Mouse (Mus musculus): Measurements from ENCODE around the gene H2-Aa. TPM values are rescaled to one million over a fixed set of nuclear protein-coding genes. Genes with fewer than 3 reads are reported as not detected.

The H2-Aa gene
- polyA plus RNA-seq, 1 experiment = 181 TPM

DNA sequence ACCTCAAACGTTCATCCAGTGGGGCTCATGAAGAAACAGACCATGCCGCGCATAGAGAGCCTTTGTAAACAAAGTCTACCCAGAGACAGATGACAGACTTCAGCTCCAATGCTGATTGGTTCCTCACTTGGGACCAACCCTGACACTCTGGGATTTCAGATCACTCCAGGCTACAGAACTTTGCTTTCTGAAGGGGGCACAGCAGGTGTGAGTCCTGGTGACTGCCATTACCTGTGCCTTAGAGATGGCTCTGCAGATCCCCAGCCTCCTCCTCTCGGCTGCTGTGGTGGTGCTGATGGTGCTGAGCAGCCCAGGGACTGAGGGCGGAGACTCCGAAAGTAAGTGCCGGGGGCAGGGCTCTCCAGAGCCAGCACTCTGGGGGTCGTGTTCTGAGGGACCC, 24.6 kb downstream of the H2-Aa start:
- H3K27ac ChIP-seq (replicated peaks; ENCODE audit: low read depth, low read length) = 0 out of 2 replicates have a peak overlapping the region, but pooled peaks have one; percentile 11

DNA sequence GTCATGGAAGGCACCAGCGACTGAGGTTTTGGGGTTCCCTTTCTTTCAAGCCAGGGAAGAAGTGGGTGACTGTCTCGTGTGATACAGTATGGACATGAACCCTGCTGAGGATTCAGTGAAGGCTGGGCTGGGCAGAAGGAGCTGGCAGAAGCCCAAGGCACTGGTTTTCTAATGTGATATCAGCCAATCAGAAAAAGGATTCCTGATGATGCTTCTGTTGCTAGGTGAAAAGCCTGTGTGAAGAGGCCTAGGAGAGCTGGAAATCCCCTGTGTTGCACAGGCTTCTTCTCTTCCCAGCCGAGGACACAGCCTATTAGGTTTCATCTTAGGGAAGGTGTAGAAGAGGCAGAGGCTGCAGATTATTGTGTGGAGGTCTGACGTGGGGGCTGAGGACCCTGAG, 26.1 kb downstream of the H2-Aa start:
- H3K27ac ChIP-seq (replicated peaks; ENCODE audit: low read depth, low read length) = peak overlapping the region; percentile 71
- no peaks in the 10 kb centered on the region for H3K4me1 ChIP-seq (ENCODE audit: control insufficient read depth, insufficient read depth, insufficient read length, low read length)
- H3K4me3 ChIP-seq (ENCODE audit: insufficient read depth, low read depth, low read length) = no peak overlapping the region

More for the DNA sequence above, 24.6 kb downstream of the H2-Aa start:
- H3K4me1 ChIP-seq (ENCODE audit: control insufficient read depth, insufficient read depth, insufficient read length, low read length) = no peaks in the 10 kb centered on the region
- peak overlapping the region; percentile 60 for H3K4me3 ChIP-seq (ENCODE audit: insufficient read depth, low read depth, low read length)

DNA sequence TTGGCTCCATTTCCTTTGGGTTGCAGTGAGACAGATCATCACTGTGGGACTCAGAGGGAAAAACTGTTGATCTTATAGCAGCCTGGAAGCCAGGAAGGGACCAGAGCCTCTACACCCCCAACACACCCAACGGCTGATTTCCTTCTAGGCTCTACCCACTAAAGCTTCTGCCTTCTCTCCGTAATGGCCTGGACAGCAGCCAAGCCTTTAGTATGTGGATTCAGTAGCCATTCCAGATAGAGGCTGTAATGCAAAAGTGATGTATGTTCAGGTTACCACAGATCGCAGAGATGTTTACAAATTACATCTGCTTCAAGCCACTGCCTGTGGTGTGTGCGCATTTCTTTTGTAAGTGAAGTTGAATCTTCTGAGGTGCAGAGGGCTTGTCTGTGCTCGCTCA, 27.1 kb downstream of the H2-Aa start:
- no peak overlapping the region for H3K4me3 ChIP-seq (ENCODE audit: insufficient read depth, low read depth, low read length)
- H3K4me1 ChIP-seq (ENCODE audit: control insufficient read depth, insufficient read depth, insufficient read length, low read length) = no peaks in the 10 kb centered on the region
- H3K27ac ChIP-seq (replicated peaks; ENCODE audit: low read depth, low read length) = no peak overlapping the region

DNA sequence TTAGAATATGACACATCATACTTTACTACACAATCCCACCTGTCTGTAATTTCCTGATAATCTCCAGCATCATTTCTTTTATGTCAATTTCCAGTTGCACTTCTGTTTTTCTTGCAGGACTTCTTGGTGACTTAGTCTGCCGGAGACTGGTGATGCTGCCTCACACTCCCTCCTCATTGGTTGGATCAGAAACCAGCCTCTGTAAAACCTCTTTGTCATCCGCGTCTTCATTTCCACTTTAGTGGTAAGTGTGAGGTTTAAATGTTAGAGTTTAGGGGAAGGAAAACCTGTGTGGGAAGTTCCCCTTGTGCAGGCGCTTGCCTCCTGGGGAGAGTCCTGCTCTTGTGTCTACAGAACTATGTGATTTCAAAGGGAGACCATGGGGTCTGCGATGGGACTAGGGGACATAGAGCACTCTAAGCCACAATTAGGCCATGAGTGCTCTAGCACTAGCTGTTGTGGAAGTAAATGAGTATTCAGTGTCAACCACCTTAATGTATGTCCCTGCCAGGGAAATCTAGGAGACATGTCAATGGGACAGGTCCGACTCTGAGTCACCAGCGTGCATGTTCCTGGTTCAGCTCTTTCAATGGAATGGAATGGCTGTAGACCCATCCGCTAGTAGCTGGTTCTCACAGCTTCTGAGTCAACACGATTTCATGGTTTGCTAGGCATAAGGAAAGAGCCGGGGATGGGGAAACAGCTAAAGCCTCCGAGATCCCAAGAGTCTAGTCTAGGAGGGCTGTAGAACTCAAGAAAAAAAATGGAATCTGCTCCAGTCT, 29.8 kb downstream of the H2-Aa start, which contains the start of gene H2-Ab1:
Gene H2-Ab1 (plus strand): TSS at position 96 of the 782 bp plus-strand sequence.
- Histone ChIP-seq H3K4me1 (ENCODE audit: control insufficient read depth, insufficient read depth, insufficient read length, low read length) (no peaks in the 10 kb centered on the region), H3K4me3 (ENCODE audit: insufficient read depth, low read depth, low read length) (no peak within 1 kb of the TSS), H3K27ac (replicated peaks; ENCODE audit: low read depth, low read length) (peak within 1 kb of the TSS; percentile 58)

DNA sequence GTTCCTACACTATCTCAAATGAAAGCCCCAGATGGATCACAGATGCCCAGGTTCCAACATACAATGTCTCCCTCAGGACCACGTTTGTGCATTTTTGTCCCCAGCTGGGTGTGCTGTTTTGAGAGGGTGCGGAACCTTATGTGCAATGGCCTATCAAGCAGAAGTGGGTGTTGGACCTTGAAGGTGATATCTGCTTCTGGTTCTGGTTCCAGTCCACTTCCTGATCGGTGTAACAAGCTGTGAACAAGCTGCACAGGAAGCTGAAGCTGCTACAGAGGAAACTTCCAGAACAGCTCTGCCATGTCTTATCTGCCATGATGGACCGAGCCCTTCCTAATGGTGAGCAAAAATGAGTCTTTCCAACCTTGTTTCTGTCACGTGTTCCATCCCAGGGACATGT, 31.1 kb downstream of the H2-Aa start:
- H3K4me3 ChIP-seq (ENCODE audit: insufficient read depth, low read depth, low read length) = no peak overlapping the region
- no peak overlapping the region for H3K27ac ChIP-seq (replicated peaks; ENCODE audit: low read depth, low read length)
- no peaks in the 10 kb centered on the region for H3K4me1 ChIP-seq (ENCODE audit: control insufficient read depth, insufficient read depth, insufficient read length, low read length)

DNA sequence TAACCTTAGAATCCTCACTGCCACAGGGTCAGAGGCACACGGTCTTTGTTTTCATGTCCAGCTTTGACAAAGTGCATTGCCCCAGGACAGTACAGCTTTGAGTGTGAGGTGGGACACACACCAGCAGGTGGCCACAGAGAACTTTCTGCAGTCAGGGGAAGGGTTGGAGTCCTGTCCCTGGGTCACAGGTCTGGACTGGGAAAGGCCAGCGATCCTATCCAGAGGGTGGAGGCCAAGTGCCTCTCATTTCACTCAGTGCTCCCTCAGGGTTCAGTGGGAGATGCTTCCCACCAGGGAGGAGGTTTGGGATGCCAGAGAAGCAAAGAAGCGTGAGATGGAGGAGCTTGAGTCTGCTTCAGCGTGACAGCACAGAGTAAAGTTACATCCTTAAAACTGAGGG, 36.0 kb downstream of the H2-Aa start:
- no peak overlapping the region for H3K27ac ChIP-seq (replicated peaks; ENCODE audit: low read depth, low read length)
- no peaks in the 10 kb centered on the region for H3K4me1 ChIP-seq (ENCODE audit: control insufficient read depth, insufficient read depth, insufficient read length, low read length)
- no peak overlapping the region for H3K4me3 ChIP-seq (ENCODE audit: insufficient read depth, low read depth, low read length)

DNA sequence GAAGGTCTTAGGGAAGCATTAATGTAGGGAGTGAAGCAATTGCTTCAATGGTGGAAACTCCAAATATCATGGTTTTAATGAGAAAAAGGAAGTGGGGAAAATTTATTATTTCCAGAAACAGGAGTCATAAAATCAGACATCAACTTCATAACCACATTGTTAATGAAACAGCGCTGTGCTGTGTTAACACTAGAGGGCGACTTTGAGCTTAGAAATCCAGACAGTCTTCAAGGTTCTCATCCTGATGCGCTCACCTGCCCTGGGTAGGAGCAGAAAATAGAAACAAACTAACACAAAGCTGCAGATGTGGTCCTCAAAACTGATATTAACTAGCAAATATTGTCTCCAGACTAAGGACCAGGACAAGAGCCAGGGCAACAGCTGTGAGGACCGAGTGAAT, 37.7 kb downstream of the H2-Aa start:
- H3K4me1 ChIP-seq (ENCODE audit: control insufficient read depth, insufficient read depth, insufficient read length, low read length) = no peaks in the 10 kb centered on the region
- H3K4me3 ChIP-seq (ENCODE audit: insufficient read depth, low read depth, low read length) = no peak overlapping the region
- no peak overlapping the region for H3K27ac ChIP-seq (replicated peaks; ENCODE audit: low read depth, low read length)

DNA sequence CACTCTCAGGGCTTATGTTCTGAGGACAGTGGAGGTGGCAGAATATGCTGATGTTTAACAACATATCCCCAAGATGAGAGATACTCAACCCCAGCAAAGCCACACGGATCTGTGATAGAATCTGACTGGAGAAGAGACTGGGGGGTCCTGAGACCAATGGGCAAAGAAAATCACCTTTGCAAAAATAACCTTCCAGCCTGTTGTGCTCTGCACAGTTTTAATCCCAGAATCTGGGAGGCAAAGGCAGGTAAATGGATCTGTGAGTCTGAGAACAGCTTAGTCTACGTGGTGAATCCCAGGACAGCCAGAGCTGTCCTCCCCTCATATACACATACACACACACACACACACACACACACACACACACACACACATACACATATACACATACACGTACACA, 38.3 kb downstream of the H2-Aa start:
- Histone ChIP-seq H3K27ac (replicated peaks; ENCODE audit: low read depth, low read length) (no peak overlapping the region), H3K4me1 (ENCODE audit: control insufficient read depth, insufficient read depth, insufficient read length, low read length) (no peaks in the 10 kb centered on the region), H3K4me3 (ENCODE audit: insufficient read depth, low read depth, low read length) (no peak overlapping the region)

DNA sequence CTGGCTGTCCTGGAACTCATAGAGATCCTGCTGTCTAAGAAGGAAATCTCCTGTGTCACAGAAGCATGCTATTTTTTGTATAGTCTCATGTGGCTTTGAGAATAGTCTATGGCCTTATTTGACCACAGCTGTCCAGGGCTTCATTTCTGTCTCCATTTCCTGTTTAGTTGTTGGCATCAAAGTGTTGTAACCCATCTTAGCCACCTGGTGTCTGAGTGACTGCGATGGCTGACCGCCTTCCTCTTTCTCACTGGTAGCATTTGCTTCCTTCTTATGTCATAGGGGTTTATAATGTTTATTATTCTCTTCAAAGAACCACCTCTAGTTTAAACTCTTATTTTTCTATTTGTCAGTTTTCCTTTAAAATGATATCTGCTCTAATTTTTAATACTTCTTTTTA, 38.9 kb downstream of the H2-Aa start:
- H3K4me3 ChIP-seq (ENCODE audit: insufficient read depth, low read depth, low read length) = no peak overlapping the region
- no peaks in the 10 kb centered on the region for H3K4me1 ChIP-seq (ENCODE audit: control insufficient read depth, insufficient read depth, insufficient read length, low read length)

DNA sequence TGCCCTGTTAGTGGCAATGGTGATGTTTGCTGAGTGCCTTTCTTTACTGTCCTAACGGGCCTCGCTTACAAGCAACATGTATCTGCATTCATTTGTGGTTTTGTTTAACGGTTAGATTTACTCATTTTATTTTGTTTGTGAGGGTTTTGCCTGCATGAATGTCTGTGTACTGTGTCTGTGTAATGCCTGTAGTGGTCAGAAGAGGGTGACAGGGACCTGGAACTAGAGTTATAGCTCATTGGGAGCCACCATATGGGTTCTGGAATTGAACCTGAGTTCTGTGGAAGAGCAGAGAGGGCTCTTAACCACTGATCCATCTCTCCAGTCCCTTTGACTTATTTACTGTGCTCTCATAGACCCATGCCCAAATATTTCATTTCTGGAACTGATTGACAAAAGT, 40.6 kb downstream of the H2-Aa start:
- Histone ChIP-seq H3K4me1 (ENCODE audit: control insufficient read depth, insufficient read depth, insufficient read length, low read length) (no peaks in the 10 kb centered on the region), H3K27ac (replicated peaks; ENCODE audit: low read depth, low read length) (no peak overlapping the region), H3K4me3 (ENCODE audit: insufficient read depth, low read depth, low read length) (no peak overlapping the region)

More for the DNA sequence above, 38.9 kb downstream of the H2-Aa start:
- no peak overlapping the region for H3K27ac ChIP-seq (replicated peaks; ENCODE audit: low read depth, low read length)

DNA sequence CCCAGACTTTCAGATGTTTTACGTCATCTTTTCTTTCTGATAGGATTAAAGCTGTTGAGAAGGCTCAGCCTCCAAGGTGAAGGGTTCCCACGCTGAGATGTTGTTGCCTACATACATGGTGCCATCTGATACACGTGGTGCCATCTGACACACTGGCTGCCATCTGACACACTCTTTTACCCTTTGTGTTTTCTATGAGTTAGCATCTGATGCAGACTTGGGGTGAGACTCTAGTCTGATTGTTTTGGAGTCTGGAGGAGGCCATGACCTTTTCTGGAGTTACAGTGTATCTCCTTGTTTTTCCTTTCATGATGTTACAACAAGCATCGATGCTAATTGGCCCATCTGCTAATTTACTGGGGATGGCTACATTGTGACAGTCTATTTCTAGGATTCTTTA, 43.0 kb downstream of the H2-Aa start:
- no peak overlapping the region for H3K27ac ChIP-seq (replicated peaks; ENCODE audit: low read depth, low read length)

DNA sequence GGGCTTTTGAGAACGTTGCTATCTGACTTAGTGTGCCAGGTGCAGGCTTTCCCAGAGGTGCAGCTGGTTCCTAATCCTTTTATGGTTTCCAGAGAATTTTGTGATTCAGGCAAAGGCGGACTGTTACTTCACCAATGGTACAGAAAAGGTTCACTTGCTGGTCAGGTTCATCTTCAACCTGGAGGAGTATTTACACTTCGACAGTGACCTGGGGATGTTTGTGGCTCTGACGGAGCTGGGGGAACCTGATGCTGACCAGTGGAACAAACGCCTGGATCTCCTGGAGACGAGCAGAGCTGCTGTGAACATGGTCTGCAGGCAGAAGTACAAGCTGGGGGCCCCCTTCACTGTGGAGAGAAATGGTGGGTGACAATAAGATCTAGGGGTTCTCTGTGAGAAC, 46.7 kb downstream of the H2-Aa start:
- Histone ChIP-seq H3K27ac (replicated peaks; ENCODE audit: low read depth, low read length) (no peak overlapping the region), H3K4me3 (ENCODE audit: insufficient read depth, low read depth, low read length) (no peak overlapping the region), H3K4me1 (ENCODE audit: control insufficient read depth, insufficient read depth, insufficient read length, low read length) (no peaks in the 10 kb centered on the region)

More for the DNA sequence above, 43.0 kb downstream of the H2-Aa start:
- no peak overlapping the region for H3K4me3 ChIP-seq (ENCODE audit: insufficient read depth, low read depth, low read length)
- no peaks in the 10 kb centered on the region for H3K4me1 ChIP-seq (ENCODE audit: control insufficient read depth, insufficient read depth, insufficient read length, low read length)

DNA sequence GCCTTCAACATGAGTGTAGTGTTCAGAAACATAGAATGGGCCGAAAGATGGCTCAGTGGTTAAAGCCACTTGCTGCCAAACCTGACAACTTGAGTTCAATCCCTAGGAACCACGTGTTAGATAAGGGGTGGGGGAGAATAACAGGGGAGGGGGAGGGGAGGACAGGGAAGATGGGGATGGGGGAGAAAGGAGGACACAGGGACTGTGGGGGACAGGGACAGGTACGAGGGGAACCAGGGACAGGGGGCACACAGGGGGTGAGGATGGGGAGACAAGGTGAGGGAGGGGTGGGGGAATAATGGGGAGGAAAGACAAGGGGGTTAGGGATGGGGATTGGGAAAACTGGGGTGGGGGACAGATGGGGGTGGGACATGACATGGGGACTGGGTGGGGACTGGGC, 47.3 kb downstream of the H2-Aa start:
- Histone ChIP-seq H3K4me3 (ENCODE audit: insufficient read depth, low read depth, low read length) (no peak overlapping the region; the same call in 1 of the 2 replicates), H3K27ac (replicated peaks; ENCODE audit: low read depth, low read length) (peak overlapping the region; percentile 65), H3K4me1 (ENCODE audit: control insufficient read depth, insufficient read depth, insufficient read length, low read length) (no peaks in the 10 kb centered on the region)

DNA sequence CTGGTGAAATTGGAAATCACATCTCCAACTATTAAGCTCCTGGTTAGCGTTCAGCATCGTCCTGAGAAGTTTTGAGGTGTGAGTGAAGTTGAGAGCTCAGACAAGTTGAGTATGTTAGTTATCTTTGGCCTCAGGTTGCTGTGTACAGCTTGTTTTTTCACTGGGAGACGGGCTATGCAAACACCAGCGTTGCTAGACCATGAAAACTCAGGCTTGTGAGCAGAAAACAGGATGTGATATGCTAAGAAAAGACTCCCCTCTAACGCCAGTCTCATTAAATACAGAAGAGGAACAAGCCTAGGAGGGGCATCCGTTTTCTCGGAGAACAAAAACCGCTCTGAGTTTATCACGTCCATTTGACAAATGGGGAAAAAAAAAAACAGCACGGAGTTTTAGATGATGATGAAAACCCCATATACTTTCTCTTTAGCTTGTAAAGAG, 48.0 kb downstream of the H2-Aa start:
- Histone ChIP-seq H3K4me3 (ENCODE audit: insufficient read depth, low read depth, low read length) (no peak overlapping the region; the same call in 1 of the 2 replicates), H3K27ac (replicated peaks; ENCODE audit: low read depth, low read length) (peak overlapping the region; percentile 80)

DNA sequence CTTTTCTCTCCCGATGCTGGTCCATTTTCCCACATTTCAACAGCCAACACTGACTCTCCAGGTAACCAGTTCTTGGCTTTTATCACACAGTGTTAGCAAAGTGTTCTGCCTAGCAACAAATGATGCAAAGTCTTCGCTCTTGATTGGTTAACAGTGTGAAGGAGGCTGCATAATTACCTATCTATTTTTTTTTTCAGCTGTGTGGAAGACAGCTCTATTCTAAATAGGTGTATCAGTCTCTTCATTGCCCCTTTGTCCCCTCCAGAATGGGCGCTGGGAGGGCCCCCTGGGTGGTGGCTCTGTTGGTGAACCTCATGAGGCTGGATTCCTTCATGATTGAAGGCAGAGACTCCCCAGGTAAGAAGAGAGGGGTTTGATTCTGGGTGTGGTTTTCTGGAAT, 48.9 kb downstream of the H2-Aa start, which contains the start of gene H2-Ob:
Gene H2-Ob (plus strand): TSS at position 198 of the 400 bp plus-strand sequence.
- H3K27ac ChIP-seq (replicated peaks; ENCODE audit: low read depth, low read length) = peak within 1 kb of the TSS; percentile 80
- no peak within 1 kb of the TSS for H3K4me3 ChIP-seq (ENCODE audit: insufficient read depth, low read depth, low read length)
- no peaks in the 10 kb centered on the region for H3K4me1 ChIP-seq (ENCODE audit: control insufficient read depth, insufficient read depth, insufficient read length, low read length)

More for the DNA sequence above, 48.0 kb downstream of the H2-Aa start:
- H3K4me1 ChIP-seq (ENCODE audit: control insufficient read depth, insufficient read depth, insufficient read length, low read length) = no peaks in the 10 kb centered on the region

DNA sequence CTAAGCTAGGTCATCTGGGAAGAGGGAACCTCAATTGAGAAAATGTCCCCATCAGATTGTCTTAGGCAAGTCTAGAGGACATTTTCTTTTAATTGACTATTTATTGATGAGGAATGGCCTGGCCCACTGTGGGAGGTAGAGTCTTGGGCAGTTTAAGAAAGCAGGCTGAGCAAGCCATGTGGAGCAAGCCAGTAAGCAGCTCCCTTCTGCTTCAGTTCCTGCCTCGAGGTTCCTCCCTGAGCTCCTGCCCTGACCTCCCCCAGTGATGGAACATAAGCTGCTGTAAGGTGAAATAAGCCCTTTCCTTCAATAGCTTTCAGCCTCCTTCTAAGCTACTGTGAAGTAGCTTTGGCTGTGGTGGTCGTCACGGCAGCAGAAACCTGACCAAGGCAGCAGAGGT, 49.9 kb downstream of the H2-Aa start:
- no peak overlapping the region for H3K4me3 ChIP-seq (ENCODE audit: insufficient read depth, low read depth, low read length)
- no peaks in the 10 kb centered on the region for H3K4me1 ChIP-seq (ENCODE audit: control insufficient read depth, insufficient read depth, insufficient read length, low read length)
- no peak overlapping the region for H3K27ac ChIP-seq (replicated peaks; ENCODE audit: low read depth, low read length)
